Mouse (Mus musculus) T-helper 2 cell (primary cell): ENCODE results near the gene Limch1.

ENCODE experiments used
- in situ Hi-C: fragments of 300-600 bp; cut with MboI, MseI; formaldehyde crosslinking; loops from one replicate; pipeline ENCODE4 v1.15.1; 2025; ENCODE audit warnings: high pct_unique_total_duplicates

Gene Limch1

GRCm38 (mm10) chr5:66918316-66919305 is 173.0 kb downstream of the Limch1 start:
- in situ Hi-C loops: no loop called here

- in situ Hi-C loops: no loop called here
These were observed 177.0 kb downstream of the Limch1 start for GRCm38 (mm10) chr5:66922582-66922981.

DNA sequence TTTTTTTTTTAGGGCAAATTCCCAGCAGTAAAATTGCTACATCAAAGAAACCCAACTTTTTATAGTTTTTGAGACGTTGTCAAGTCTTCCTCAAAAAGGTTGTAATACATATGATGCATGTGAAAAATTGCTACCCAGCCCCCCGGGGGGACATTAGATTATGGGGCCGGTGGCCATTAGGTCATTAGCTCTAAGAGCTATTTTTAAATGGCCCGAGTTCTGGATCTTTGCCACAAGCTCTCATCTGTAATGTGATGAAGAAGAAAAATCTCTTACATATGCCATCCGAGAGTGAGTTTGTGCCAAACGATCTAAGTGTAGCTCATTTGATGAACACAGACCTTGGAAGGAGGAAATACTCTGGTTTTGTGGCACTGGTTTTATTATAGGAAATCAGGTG is 183.7 kb downstream of the Limch1 start:
- in situ Hi-C loops: no loop called here

GRCm38 (mm10) chr5:66933134-66933804 is 187.6 kb downstream of the Limch1 start:
- in situ Hi-C loops: no loop called here

DNA sequence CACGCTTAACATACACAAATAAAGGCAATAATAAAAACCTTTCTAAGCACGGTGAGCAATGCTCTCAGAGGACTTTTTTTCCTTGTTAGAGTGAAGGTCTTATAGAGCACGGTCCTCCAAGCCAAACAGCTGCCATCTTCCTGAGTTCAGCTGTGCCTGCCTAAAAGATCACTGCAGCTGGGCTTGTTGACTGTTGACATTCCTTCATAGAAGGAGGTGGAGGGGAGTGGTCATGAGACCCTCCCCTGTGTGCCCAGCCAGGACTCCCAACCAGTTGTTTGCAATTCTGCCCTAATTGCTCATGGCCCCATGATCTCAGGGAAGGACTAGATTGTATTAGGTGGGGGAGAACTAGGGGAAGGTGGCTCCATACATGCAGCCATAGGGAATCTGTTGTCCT is 189.0 kb downstream of the Limch1 start:
- in situ Hi-C loops: no loop called here

GRCm38 (mm10) chr5:66937376-66937775 is 191.7 kb downstream of the Limch1 start:
- in situ Hi-C loops: no loop called here

GRCm38 (mm10) chr5:66941710-66942450 is 196.3 kb downstream of the Limch1 start:
- in situ Hi-C loops: no loop called here

DNA sequence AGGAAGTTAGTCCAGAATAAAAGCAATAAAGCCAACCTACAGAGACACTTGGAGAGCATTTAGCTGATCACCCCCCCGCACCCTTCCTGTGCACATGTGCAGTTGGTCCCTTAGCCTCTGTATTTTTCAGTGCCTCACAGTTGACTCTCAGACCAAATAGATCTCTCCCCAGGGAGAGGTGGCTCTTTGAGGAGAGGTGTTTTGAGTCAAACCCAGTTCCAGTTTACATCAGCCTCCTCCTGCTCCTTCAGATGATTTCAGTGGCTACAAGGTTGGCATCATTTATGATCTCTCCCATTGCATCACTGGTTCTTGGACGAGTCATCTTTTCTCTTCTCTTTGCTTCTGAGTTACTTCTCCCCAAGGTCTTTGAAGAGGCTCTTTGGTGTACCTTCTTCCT is 197.3 kb downstream of the Limch1 start:
- in situ Hi-C loops: no loop called here

DNA sequence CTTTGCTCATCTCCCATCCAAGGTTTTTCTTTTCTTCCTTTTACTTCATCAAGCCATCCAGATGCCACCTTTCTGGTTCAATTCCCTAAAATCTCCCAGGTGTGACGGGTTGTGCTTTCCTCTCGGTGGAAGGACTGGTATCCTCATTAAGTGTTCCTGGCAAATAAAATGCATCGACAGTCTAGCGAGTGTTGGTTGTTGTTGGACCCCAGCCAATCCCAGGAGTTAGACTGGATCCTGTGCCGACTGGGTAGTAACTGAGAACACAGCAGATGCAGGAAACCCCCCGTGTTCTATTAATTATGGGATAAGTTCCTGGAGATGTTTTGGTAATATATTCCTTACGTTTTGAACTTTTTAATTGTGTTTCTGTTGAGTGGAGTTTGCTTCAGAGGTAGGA is 197.9 kb downstream of the Limch1 start:
- in situ Hi-C loops: no loop called here

- in situ Hi-C loops: no loop called here
These were observed 202.3 kb downstream of the Limch1 start for GRCm38 (mm10) chr5:66947958-66948357.

- in situ Hi-C loops: no loop called here
These were observed 203.6 kb downstream of the Limch1 start for GRCm38 (mm10) chr5:66949098-66949692.

DNA sequence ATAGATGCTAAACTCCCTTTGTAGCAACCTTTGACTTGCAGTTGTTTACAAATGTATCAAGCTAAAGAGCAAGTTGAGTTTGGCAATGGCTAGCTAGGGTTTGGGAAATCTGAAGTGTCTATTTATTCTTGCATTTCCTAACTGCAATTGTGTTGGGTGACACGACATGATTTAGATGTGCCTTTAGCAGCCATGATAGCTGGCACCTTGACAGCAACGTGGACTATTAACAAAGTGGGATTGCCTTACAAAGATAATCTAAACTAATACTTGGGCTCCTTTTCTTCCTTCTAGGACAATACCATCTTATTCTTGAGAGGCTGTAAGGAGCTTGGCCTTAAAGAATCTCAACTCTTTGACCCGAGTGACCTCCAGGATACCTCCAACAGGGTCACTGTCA is 207.7 kb downstream of the Limch1 start:
- in situ Hi-C loops: no loop called here

GRCm38 (mm10) chr5:66953971-66954644 is 208.5 kb downstream of the Limch1 start:
- in situ Hi-C loops: no loop called here

DNA sequence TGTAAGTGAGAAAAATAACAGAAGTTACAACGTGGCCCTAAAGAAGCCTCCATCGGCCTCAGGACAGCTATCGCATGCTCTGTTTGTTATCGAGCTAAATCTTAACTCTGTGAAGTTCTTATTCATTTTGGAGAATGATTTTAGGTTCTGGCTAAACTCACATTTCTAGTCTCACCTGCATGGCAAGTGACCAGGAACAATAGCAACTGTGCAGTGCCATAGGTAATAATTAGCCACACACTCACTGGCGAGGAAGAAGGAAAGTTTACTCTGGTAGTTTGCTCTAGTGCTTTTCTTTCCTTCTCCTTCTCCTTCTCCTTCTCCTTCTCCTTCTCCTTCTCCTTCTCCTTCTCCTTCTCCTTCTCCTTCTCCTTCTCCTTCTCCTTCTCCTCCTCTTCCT is 209.6 kb downstream of the Limch1 start:
- in situ Hi-C loops: no loop called here

DNA sequence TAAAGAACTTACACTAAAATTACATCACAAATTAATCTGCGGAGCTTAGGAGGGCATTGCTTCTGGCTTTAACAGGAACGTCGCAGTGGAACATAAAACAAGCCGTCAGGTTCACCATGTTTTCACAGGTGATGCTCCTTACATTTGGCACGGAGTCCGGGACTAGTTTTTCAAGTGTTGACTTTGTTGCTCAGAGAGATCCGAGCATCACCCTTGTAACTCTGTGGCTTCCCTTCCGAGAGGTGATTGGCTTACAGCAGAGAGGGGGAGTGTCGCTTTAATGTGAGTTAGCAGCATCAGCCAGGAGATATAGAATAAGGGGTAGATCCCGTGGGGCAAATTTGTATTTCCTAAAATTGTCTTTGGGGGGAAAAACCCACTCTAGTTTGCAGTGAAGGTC is 212.0 kb downstream of the Limch1 start:
- in situ Hi-C loops: no loop called here

GRCm38 (mm10) chr5:66958118-66958517 is 212.5 kb downstream of the Limch1 start:
- in situ Hi-C loops: no loop called here

DNA sequence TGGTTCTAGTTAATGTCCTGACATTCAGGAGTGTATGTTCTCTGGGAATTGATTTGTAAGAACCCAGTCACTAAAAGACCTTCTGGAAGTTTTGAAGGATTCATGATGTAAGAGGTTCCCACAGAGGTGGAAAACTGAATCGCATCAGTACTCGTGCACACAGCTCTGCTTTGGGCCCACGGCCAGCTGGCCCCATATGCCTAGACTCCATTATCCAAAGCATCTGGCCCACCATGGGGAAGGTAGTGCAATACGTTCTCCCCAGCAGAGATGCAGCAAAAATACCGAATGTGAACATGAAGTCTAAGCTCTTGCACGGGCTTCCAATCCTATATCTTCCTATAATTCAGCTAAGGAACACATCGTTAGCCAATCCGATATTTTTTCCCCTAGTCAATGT is 214.3 kb downstream of the Limch1 start:
- in situ Hi-C loops: no loop called here

GRCm38 (mm10) chr5:66965442-66965841 is 219.8 kb downstream of the Limch1 start:
- in situ Hi-C loops: no loop called here

DNA sequence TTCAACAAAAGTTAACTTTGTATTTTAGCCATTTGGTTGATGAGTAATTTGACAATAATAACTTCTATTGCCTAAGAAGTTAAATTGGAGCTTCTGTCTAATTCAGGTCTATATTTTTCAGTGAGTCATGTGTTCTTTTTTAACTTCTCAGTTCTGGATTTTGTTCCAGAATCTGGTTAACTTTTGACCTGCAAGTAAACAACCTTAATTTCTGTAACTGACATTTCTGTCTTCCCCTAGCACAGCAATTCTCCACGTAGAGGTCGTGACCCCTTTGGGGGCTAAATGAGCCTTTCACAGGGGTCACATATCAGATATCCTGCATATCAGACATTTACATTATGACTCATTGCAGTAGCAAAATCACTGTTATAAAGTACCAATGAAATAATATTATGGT is 221.5 kb downstream of the Limch1 start:
- in situ Hi-C loops: no loop called here

- in situ Hi-C loops: no loop called here
These were observed 222.0 kb downstream of the Limch1 start for GRCm38 (mm10) chr5:66967646-66968045.
